Mouse (Mus musculus): ENCODE measurements at regions not wholly inside any gene's neighbourhood (a gene's known extent, or its start where the extent isn't known, plus 50 kb on each side); places are given as distances from the start of the nearest gene placed in this dataset.
"Not testable (repeated sequence)": the region's sequence is repeated elsewhere in the genome, so short reads cannot be mapped to it uniquely, and the experiment has no call there.

DNA sequence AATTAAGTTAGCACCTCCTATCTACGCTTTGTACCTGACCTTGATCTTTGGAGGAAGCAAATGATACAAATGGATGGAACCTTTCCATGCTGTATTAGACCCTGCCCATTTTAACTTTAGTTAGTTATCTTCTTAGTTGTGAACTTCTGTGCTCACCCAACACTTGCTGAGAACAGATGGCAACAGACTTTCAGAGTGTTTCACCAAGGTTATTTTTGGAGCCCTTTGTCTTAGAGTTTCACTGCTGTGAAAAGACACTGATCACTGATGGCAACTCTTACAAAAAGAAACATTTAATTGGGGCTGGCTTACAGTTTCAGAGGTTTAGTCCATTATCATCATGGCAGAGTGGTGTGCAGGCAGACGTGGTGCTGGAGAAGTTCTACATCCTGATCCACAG lies 88.8 kb upstream of the Zfp746 start:
- no peak for DNase-seq (ENCODE audit: low spot score)

- DNase-seq (ENCODE audit: low spot score), result not testable (repeated sequence)
Observed at GRCm38 (mm10) chr6:48172769-48173168, 86.4 kb upstream of the Zfp746 start.

DNA sequence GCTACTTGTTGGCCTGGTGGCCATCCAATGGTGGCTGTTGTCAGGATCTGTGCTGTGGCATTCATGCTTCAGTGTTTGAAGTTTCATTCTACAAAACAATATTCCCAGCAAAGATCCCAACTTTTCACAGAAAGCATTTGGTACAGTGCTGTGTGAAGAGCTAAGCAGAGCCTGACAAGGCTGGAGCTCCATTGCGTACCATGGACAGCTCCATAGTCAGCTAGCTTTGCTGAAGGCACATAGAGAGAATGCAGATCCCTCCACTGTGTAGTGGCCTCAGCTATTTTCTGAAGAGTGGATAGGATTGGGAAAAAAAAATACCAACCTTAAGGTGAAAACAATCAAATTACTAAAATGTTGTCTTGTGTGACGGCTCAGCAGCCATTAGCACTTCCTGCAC lies 50.5 kb upstream of the Zfp746 start:
- no peak for DNase-seq (ENCODE audit: low spot score)

Measured in gastrocnemius, adult 18-20 months (tissue).